Mouse (Mus musculus): ENCODE data around the gene Qrfpr. TPM values are rescaled to one million over a fixed set of nuclear protein-coding genes. Genes with fewer than 3 reads are reported as not detected.

Gene Qrfpr
- polyA plus RNA-seq, 1 experiment from 2014 or later: 0.11 TPM

DNA sequence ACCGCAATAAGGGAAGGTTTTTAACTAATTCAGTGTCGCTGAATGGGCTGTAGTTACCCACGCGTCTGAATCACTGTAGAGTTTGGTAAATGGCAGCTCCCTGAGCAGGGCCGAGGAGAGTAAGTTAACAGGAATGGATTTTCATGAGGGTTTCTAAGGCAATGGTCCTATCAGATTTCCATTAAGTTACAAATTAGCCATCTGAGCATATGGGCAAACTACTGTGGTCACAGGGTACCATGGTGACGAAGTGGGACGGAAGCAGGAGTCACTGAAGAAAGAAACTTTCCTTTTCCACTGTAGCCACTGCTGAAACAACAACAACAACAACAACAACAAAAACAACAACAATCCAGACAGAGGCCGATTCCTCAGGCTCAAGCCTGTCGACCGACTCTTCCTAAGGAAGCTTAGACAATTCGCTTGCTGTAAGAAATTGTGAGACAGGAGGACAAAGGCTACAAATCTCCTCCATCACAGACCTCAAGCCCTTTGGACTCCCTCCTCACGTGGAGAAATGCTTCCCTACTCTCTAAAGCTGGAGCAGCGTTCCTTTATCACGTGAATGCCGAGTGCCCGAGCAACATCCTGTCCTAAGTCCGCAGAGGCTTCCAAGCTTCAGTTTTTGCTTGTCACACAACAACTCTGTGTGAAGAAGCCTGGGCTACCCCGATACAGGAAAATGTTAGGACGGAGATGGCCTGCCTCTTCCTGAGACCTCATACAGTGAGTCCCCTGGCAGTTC is 14.4 kb downstream of the Qrfpr start:
- no peak overlapping the region for H3K4me2 ChIP-seq
- H3K27ac ChIP-seq: no peak overlapping the region
- no peaks in the 10 kb centered on the region for H3K36me3 ChIP-seq
- no peak for ATAC-seq (replicated peaks; ENCODE audit: insufficient number of reproducible peaks, insufficient read depth, low FRiP score, low read depth)
- H3K4me1 ChIP-seq (replicated peaks): no peaks in the 10 kb centered on the region
- H3K4me3 ChIP-seq: no peak overlapping the region
- 72% methylated on average over 19 of the region's 19 CpGs for WGBS
- no peaks in the 10 kb centered on the region for H3K27me3 ChIP-seq
- no peaks in the 10 kb centered on the region for H3K9me3 ChIP-seq (replicated peaks)
- no peak overlapping the region for H3K9ac ChIP-seq

DNA sequence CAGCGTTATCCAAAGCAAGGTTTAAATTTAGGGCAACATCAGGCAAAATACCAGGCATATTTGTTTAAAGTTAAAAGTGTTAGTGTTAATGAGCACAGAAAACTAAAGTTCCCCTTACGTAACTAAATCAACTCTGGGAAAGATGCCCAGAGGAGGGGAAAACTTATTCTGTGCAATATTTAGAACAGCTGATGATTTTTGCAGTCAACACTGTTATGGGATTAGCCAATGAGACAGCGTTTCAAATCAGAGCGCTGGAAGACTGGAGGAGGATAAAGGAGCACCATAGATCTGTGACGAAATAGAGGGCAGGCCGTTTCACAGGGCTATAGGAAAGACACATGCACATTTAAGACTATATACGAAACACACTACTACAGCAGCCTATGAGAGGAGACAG is 19.2 kb downstream of the Qrfpr start:
- H3K4me3 ChIP-seq: no peak overlapping the region
- H3K9ac ChIP-seq: no peak overlapping the region
- H3K36me3 ChIP-seq: no peaks in the 10 kb centered on the region
- no peak overlapping the region for H3K4me2 ChIP-seq
- WGBS: 56% methylated on average over 7 of the region's 7 CpGs
- H3K27ac ChIP-seq: no peak overlapping the region
- ATAC-seq (replicated peaks; ENCODE audit: insufficient number of reproducible peaks, insufficient read depth, low FRiP score, low read depth): peak; percentile 66; the same call in 1 of the 2 replicates
- no peaks in the 10 kb centered on the region for H3K4me1 ChIP-seq (replicated peaks)
- H3K27me3 ChIP-seq: no peaks in the 10 kb centered on the region
- H3K9me3 ChIP-seq (replicated peaks): no peaks in the 10 kb centered on the region

DNA sequence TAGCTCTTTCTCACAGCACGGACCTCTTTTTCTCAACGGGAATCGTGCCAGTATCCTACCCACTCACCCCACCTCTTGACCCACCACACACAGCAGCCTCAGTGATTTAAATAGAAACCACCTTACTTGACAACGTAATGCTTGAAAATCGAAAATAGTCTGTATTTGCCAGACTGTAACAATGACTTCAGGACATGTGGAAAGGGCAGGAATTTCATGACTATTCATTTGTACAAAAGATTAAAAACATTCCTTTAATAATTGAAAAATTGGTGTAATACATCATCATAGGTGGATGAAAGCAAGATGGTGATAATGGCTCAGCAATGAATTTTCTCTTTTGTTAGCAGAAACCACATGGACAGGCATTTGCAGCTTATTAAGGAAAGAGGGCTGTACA is 21.0 kb downstream of the Qrfpr start:
- Histone ChIP-seq H3K4me1 (replicated peaks) (no peaks in the 10 kb centered on the region), H3K4me3 (no peak overlapping the region), H3K9ac (no peak overlapping the region), H3K36me3 (no peaks in the 10 kb centered on the region), H3K27ac (no peak overlapping the region), H3K27me3 (no peaks in the 10 kb centered on the region), H3K9me3 (replicated peaks) (no peaks in the 10 kb centered on the region), H3K4me2 (no peak overlapping the region)
- no peak for ATAC-seq (replicated peaks; ENCODE audit: insufficient number of reproducible peaks, insufficient read depth, low FRiP score, low read depth)
- 54% methylated on average over 5 of the region's 5 CpGs for WGBS

DNA sequence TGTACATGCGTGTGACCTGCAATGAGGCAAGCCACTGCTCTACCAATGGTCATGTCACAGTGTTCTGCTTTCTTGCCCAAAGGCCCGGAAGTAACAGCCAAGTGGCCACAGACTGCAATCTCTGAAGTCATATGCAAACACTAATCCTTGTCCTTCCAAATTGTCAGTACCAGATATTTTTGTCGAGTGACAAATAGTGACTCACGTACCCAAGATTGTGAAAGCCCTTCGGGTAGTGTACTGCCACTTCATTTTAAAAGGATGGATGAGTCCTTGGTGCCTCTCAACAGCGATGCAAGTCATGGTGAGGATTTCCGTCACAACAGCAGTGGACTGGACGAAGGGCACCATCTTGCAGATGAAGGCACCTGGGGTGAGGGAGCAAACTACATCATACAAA is 32.9 kb downstream of the Qrfpr start:
- H3K27ac ChIP-seq: no peak overlapping the region
- no peaks in the 10 kb centered on the region for H3K36me3 ChIP-seq
- no peak overlapping the region for H3K4me3 ChIP-seq
- peaks cover 3% of the 10 kb centered on the region; the same call in 1 of the 2 replicates for H3K4me1 ChIP-seq (replicated peaks)
- H3K27me3 ChIP-seq: 0 out of 2 replicates have a peak, but pooled peaks cover under 1% of the 10 kb centered on the region
- H3K4me2 ChIP-seq: no peak overlapping the region
- H3K9ac ChIP-seq: no peak overlapping the region
- H3K9me3 ChIP-seq (replicated peaks): no peaks in the 10 kb centered on the region
- ATAC-seq (replicated peaks; ENCODE audit: insufficient number of reproducible peaks, insufficient read depth, low FRiP score, low read depth): no peak
- WGBS: 79% methylated on average over 8 of the region's 8 CpGs

DNA sequence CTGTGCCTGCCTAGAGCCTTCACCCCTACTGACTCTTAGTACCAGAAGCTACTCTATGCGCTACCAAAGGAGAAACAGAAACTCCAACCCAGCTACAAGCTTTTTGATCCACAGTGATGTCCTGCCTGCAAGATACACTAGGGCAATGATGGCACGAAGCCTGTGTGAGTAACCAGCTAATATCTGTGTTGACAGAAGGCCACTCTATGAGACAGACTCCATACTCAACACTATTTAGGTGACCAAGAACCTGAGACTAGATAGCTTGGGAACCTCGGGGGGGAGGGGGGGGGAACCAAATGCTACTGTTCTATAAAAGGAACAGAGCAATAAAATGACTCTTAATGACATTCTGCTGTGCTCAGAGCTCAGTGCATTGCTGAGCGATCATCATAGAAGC is 35.6 kb downstream of the Qrfpr start:
- Histone ChIP-seq H3K9ac (no peak overlapping the region), H3K4me1 (replicated peaks) (peaks cover 3% of the 10 kb centered on the region; the same call in 1 of the 2 replicates), H3K4me2 (no peak overlapping the region), H3K4me3 (no peak overlapping the region), H3K27ac (no peak overlapping the region), H3K36me3 (no peaks in the 10 kb centered on the region), H3K27me3 (0 out of 2 replicates have a peak, but pooled peaks cover 5% of the 10 kb centered on the region), H3K9me3 (replicated peaks) (no peaks in the 10 kb centered on the region)
- ATAC-seq (replicated peaks; ENCODE audit: insufficient number of reproducible peaks, insufficient read depth, low FRiP score, low read depth): peak; percentile 62; the same call in 1 of the 2 replicates
- WGBS: 54% methylated on average over 4 of the region's 4 CpGs

DNA sequence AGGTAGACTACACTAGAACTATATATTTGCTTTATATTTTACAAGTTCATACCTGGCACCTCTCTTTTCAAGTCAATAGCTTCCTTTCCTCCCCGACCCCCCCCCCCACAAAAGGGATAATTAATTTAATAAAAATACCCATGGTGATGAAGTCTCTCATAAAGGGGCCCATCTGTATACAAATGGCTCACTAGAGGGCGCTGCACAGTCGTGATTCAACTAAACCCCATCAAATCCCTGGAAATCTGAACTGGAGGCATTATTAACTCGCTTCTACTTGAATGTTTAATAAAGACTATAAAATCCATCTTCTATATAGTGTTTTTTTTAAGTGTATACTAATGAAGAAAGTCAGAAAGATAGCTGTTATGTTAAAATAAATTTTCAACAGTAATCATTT is 40.6 kb downstream of the Qrfpr start:
- Histone ChIP-seq H3K9ac (no peak overlapping the region), H3K4me3 (no peak overlapping the region), H3K9me3 (replicated peaks) (no peaks in the 10 kb centered on the region), H3K27ac (no peak overlapping the region), H3K36me3 (no peaks in the 10 kb centered on the region), H3K4me1 (replicated peaks) (peaks cover 3% of the 10 kb centered on the region; the same call in 1 of the 2 replicates), H3K4me2 (no peak overlapping the region), H3K27me3 (0 out of 2 replicates have a peak, but pooled peaks cover 5% of the 10 kb centered on the region)
- ATAC-seq (replicated peaks; ENCODE audit: insufficient number of reproducible peaks, insufficient read depth, low FRiP score, low read depth): no peak
- WGBS: 12% methylated on average over 4 of the region's 4 CpGs

DNA sequence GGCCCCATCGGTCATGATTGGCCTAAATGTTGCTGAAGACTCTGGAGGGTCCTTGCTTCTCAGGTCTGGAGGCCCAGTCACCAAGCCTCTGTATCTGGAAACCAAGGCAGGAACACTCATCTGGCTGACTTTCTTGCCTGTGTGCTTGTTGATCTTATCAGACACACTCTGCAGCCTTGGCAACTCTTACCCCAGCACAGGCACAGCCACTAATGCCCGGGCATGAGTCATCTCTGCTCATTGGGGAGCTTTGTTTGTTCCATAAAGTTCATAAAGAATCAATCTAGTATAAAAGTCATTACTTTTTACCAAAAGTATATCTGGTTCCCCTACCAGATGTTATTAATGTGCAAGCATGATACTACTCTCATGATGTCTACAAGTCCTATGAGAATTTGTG is 48.4 kb downstream of the Qrfpr start:
- 84% methylated on average over 2 of the region's 2 CpGs for WGBS
- Histone ChIP-seq H3K4me2 (no peak overlapping the region), H3K27me3 (no peaks in the 10 kb centered on the region), H3K36me3 (no peaks in the 10 kb centered on the region), H3K9ac (no peak overlapping the region), H3K4me1 (replicated peaks) (no peaks in the 10 kb centered on the region), H3K4me3 (no peak overlapping the region), H3K9me3 (replicated peaks) (no peaks in the 10 kb centered on the region), H3K27ac (no peak overlapping the region)
- no peak for ATAC-seq (replicated peaks; ENCODE audit: insufficient number of reproducible peaks, insufficient read depth, low FRiP score, low read depth)

DNA sequence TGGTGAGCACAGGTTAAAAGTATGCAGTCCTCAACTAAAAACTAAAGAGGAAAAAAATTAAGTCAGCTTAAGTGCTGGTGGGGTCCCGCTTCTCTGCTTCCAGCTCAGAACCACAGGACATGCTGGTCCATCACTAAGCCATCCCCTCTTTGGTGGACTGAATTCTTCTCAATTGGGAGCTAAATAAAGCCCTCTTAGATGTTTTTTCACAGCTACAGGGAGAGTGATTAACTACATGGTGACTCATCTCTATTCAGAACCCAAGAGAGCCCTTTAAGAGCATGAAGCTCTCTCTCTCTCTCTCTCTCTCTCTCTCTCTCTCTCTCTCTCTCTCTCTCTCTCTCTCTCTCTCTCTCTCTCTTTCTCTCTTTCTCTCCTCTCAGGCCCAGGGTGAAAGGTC is 50.8 kb downstream of the Qrfpr start:
- no peak overlapping the region for H3K9ac ChIP-seq
- WGBS: 97% methylated on average over 1 of the region's 1 CpGs
- H3K9me3 ChIP-seq (replicated peaks): no peaks in the 10 kb centered on the region
- no peak overlapping the region for H3K4me3 ChIP-seq
- no peaks in the 10 kb centered on the region for H3K27me3 ChIP-seq
- H3K36me3 ChIP-seq: peaks cover 12% of the 10 kb centered on the region
- H3K27ac ChIP-seq: no peak overlapping the region
- no peak for ATAC-seq (replicated peaks; ENCODE audit: insufficient number of reproducible peaks, insufficient read depth, low FRiP score, low read depth)
- no peak overlapping the region for H3K4me2 ChIP-seq
- H3K4me1 ChIP-seq (replicated peaks): no peaks in the 10 kb centered on the region

DNA sequence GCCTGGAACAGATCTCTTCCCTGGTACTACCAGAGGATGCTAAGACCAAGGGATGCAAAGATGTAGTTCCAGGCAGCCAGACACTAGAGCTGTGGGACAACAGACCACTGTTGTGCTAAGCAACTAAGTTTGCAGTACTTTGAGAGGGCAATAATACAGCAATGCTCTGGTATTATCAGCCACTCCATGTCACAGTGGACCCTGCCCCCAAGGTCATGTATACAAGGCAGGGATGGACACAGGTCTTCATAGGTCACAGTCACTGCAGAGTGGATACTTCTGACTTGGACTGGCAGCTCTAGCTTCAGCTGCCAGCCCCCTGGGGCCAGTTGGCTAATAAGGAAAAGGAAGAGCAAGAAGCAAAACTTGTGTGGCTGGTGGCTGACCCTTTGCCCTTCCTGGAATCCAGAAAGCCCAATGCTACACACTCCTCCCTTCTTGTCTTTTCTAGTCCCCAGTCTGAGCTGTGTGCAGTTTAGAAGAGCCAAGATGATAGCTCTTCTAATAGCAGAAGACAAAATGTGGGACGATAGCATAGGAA is 51.4 kb downstream of the Qrfpr start:
- Histone ChIP-seq H3K9ac (no peak overlapping the region), H3K27me3 (no peaks in the 10 kb centered on the region), H3K9me3 (replicated peaks) (no peaks in the 10 kb centered on the region), H3K4me3 (no peak overlapping the region), H3K27ac (no peak overlapping the region), H3K4me1 (replicated peaks) (no peaks in the 10 kb centered on the region), H3K36me3 (peaks cover 18% of the 10 kb centered on the region), H3K4me2 (no peak overlapping the region)
- no peak for ATAC-seq (replicated peaks; ENCODE audit: insufficient number of reproducible peaks, insufficient read depth, low FRiP score, low read depth)
- 89% methylated on average over 1 of the region's 1 CpGs for WGBS

DNA sequence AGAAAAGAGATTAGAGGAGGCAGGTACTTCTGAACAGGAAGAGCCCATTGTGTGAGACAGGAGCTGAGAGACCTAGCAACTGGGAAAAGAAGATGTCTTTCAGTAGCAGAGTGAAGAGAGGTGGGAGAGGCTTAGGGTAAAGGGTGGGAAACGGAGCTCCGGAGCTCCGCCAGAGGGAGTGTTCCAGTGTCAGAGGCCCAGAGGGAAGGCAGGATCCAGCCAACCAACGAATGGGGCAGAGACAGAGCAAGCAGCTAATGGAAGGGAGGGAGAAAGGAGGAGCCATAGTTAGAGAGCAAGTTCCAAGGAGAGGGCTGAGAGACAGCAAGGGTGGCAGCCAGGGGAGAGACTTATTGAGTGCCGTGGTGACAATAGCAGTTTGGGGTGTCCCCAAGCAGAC is 66.8 kb downstream of the Qrfpr start:
- peaks cover 11% of the 10 kb centered on the region for H3K36me3 ChIP-seq
- H3K4me3 ChIP-seq: no peak overlapping the region
- H3K4me1 ChIP-seq (replicated peaks): peaks cover 27% of the 10 kb centered on the region
- H3K27ac ChIP-seq: no peak overlapping the region
- WGBS: 26% methylated on average over 5 of the region's 5 CpGs
- no peaks in the 10 kb centered on the region for H3K27me3 ChIP-seq
- H3K9me3 ChIP-seq (replicated peaks): no peaks in the 10 kb centered on the region
- H3K9ac ChIP-seq: no peak overlapping the region
- no peak overlapping the region for H3K4me2 ChIP-seq
- 0 out of 2 replicates have a peak, but pooled peaks have one; percentile 11 for ATAC-seq (replicated peaks; ENCODE audit: insufficient number of reproducible peaks, insufficient read depth, low FRiP score, low read depth)

DNA sequence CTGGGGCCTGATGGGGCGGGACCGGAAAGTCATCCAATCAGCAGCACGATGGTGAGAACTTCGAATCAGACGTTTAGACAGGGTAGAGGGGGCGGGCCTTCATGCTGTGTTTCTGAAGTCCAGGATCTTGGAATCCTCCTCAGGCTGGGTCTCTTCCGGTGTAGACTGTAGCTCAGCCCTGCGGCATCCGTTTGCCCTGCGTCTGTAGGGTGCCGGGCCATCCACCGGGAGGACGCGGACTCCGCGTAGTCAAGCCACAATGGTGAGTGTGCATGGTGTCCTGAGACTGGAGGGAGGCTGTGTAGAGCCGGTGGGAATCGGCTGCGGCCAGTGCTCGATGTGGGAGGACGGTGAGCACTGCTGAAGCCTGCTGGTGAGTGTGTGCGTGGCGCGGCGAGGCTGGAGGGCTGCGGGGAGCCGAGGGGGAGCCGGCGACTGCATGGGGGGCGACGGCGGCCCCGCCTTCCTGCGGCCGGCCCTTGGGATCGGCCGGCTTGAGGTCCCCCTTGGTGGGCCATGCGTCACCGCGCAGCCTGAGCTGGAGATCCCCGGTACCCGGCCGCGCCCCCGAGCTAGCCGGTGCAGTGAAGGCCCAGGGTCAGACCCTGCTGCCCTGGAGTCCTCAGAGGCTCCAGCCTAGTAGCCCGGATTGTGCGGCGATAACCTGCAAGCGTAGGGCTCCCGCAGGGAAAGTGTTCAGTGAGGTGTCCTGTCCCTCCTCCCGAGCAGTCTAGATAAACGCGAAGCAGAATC is 71.0 kb downstream of the Qrfpr start, which contains the start of gene D3Ertd254e:
TSS of gene D3Ertd254e (plus strand) at position 84 of the 753 bp plus-strand sequence.
- Histone ChIP-seq H3K27me3 (no peaks in the 10 kb centered on the region), H3K36me3 (no peaks in the 10 kb centered on the region), H3K4me3 (peak within 1 kb of the TSS; percentile 98), H3K4me2 (peak within 1 kb of the TSS; percentile 76), H3K9ac (peak within 1 kb of the TSS; percentile 98), H3K27ac (peak within 1 kb of the TSS; percentile 88), H3K4me1 (replicated peaks) (peaks cover 27% of the 10 kb centered on the region), H3K9me3 (replicated peaks) (no peaks in the 10 kb centered on the region)
- under 1% methylated on average over 52 of the region's 54 CpGs for WGBS
- ATAC-seq (replicated peaks; ENCODE audit: insufficient number of reproducible peaks, insufficient read depth, low FRiP score, low read depth): peak; percentile 98

Measured in heart, embryonic 15.5 days (tissue).